Mouse (Mus musculus) gastrocnemius, postnatal 14 days (tissue): ENCODE data around the gene Anxa9. TPM values are rescaled to one million over a fixed set of nuclear protein-coding genes. Genes with fewer than 3 reads are reported as not detected.

ENCODE experiments used
- DNase-seq: peaks from one replicate; pipeline ENCODE4 v3.0.0; 2021; ENCODE audit warnings: mixed read lengths
- intact Hi-C: fragments of 180-260 bp; cut with DNase I; formaldehyde crosslinking; loops from one replicate; pipeline ENCODE4 v1.15.1; 2025; ENCODE audit warnings: low total_unique reads
- total RNA-seq, 2 experiments: library from RNA; stranded (reverse); gene quantifications; 2 replicates each; pipeline ENCODE4 v1.2.3; 2021

Anxa9 gene
- total RNA-seq, 2 experiments from 2014 or later: 0.18 to 0.27 TPM

- intact Hi-C loops: loop anchor here (10.0 kb wide), 1 partner anchor 121 kb away; the partner anchor contains the start of gene Tnfaip8l2
- no peak for DNase-seq
Observed at GRCm38 (mm10) chr3:95266052-95266451, 40.9 kb downstream of the Anxa9 start.

GRCm38 (mm10) chr3:95264724-95265123 lies 42.3 kb downstream of the Anxa9 start:
- no peak for DNase-seq
- intact Hi-C loops: loop anchor here (5.0 to 10.0 kb wide), 2 partner anchors 47 to 120 kb away; partner anchors contain the start of genes Gabpb2 and Tnfaip8l2

DNA sequence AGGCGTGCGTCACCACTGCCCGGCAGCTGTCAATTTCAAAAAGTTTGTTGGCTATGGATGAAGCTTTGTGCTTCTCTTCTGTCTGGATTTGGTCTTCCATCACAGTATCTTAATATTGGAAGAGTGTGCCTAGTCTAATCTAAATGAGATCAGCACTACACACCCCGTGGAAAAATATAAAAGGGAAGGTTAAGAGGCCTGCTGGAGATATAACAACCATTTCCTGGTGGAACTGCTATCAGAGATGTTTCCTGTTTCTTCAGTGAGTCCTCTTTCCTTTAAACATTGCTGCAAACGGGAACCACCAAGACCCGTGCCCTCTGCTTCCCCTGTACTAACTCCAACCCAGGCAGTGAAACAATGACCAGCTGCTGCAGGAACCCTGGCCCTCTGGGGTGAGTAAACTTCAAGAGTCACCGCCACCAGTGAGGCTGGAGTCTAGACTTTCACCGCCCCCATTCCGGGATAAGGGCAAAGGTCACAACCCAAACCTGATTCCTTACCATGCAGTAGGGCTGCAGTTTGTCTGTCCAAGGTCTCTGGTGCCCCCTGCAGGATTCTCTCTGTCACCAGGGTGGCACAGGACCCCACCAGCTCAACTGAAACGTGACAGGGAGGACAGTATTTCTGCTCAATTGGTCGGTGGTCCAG lies 43.8 kb downstream of the Anxa9 start:
- intact Hi-C loops: loop anchor here (5.0 to 10.0 kb wide), 2 partner anchors 46 to 118 kb away; partner anchors contain the start of genes Gabpb2 and Tnfaip8l2
- peak; percentile 76 for DNase-seq

DNA sequence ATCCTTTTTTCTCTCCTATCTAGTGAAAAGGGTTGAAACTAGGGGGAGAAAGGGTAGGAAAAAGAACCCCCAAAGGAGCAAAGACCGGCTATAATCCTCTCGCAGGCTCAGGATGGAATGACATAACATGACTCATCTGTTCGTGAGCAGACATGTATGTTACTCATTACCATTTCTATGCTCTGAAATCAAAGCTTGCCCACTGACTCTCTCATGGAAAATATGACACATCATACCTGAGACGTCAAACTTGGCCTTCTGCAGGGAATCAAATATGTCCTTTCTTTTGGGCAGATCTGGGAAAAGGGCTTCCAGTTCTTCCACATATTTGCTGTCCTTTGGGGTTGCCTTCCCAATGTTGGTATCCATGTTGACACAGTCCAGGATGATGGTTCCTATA lies 45.0 kb downstream of the Anxa9 start:
- no peak for DNase-seq
- intact Hi-C loops: loop anchor here (5.0 to 10.0 kb wide), 2 partner anchors 45 to 117 kb away; partner anchors contain the start of genes Gabpb2 and Tnfaip8l2

DNA sequence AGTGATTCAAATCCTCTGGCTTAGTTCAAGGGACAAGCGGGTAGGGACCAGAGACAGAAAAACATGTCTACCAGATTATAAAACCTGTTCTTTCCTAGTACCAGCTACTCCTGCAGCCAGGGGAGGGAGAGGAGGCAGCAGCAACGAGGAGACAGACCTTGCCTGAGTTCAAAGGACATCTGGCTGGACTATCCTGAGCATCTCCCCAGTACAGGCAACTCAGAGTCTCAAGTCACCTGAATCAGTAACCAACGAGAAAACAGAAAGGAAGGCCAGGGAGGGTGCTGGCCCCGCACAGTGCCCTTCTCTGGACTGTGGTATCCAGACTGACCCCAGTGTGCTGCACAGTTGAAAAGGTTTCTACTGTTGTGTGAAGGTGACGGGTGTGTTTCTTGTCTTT lies 50.0 kb downstream of the Anxa9 start:
- intact Hi-C loops: no loop called here
- DNase-seq: no peak

GRCm38 (mm10) chr3:95250783-95251424 lies 56.1 kb downstream of the Anxa9 start, which contains the start of gene Bnipl:
Gene Bnipl (minus strand): TSS chr3:95251193.
- intact Hi-C loops: no loop called here
- no peak for DNase-seq

- DNase-seq: no peak
- intact Hi-C loops: no loop called here
Observed at GRCm38 (mm10) chr3:95250361-95250760, 56.6 kb downstream of the Anxa9 start.

DNA sequence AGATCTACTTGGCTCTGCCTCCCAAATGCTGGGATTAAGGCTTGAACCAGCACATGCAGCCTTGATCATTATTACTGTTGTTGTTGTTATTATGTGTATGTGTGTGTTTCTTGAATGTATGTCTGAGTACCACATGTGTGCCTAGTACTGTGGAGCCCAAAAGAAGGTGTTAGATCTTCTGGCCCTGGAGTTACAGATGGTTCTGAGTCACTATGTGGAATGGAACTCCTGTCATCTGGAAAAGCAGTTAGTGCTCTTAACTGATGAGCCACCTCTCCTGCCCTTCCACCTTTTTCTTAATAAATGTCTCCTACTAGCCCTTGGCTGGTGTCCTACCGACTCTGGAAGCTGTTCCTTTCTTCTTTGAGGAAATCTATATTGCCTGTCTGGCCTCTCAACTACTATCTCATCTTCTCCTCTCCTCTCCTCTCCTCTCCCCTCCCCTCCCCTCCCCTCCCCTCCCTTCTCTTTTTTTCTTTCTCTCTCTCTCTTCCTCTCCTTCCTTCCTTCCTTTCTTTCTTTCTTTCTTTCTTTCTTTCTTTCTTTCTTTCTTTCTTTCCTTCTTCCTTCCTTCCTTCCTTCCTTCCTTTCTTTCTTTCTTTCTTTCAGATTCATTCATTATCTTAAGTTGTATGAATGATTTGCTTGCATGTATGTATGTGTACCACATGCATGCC lies 59.2 kb downstream of the Anxa9 start:
- DNase-seq: no peak
- intact Hi-C loops: no loop called here

DNA sequence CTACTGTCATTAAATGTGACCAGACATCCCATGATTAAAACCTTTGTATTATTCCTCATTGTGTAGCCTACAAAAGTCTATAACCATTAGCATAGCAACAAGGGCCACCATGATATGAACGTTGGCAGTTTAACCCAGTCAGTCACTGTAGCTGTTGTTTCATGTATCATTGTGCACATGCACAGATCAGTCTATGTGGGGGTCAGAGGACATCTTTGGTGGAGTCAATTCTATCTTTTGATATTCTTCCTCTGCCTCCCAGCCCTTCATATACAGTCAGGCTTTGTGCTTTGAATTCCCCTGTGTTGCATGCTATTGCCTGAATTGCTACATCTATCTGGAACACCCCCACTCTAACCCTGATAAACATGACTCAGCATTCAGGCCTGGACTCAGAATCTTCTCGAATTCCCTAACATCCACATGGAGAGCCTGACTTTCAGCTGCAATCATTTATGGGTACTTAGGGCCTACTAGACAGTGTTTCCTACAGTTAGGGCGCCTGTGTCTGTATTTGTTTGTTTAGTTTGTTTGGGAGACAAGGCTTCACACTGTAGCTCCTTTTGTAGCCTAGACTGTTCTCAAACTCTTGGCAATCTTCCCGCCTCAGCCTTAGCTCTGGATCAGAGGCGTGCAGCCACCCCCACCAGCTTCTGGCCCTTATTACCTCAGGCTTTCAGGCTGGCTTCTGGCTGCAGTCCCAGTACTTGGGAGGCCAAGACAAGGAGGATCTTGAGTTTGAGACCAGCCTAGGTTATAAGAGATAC lies 60.3 kb downstream of the Anxa9 start:
- intact Hi-C loops: no loop called here
- peak; percentile 37 for DNase-seq

Other genes starting within 250 kb of the Anxa9 start
- gene Pip5k1a, start 200.2 kb downstream of the Anxa9 start, total RNA-seq: 10 to 100 TPM; 17.4 to 18.9 TPM
- gene Vps72, start 196.2 kb downstream of the Anxa9 start, total RNA-seq: 10 to 100 TPM; 29.6 to 41.0 TPM
- 100 to 1,000 TPM; 511 to 517 TPM for gene Tmod4, start 182.7 kb downstream of the Anxa9 start, total RNA-seq
- 10 to 100 TPM; 31.8 to 40.5 TPM for gene Scnm1, start 173.2 kb downstream of the Anxa9 start, total RNA-seq
- 1 to 10 TPM; 7.4 to 8.4 TPM for gene Lysmd1, start 173.1 kb downstream of the Anxa9 start, total RNA-seq
- gene Tnfaip8l2, start 164.8 kb downstream of the Anxa9 start, total RNA-seq: under 1 TPM; 0.82 to 0.92 TPM
- 100 to 1,000 TPM in 1 of 2 experiments, 10 to 100 TPM in 1; 97.1 to 106 TPM for gene Sema6c, start 146.7 kb downstream of the Anxa9 start, total RNA-seq
- gene Gabpb2, start 89.3 kb downstream of the Anxa9 start, total RNA-seq: 1 to 10 TPM; 7.3 to 8.1 TPM
- gene Cdc42se1, start 78.4 kb downstream of the Anxa9 start, total RNA-seq: 10 to 100 TPM; 18.8 to 24.5 TPM
- 10 to 100 TPM; 41.2 to 43.5 TPM for gene Mllt11, start 75.0 kb downstream of the Anxa9 start, total RNA-seq
- gene Gm128, start 65.6 kb downstream of the Anxa9 start, total RNA-seq: under 1 TPM in 1 of 2 experiments, not detected in 1; 0.16 TPM
- gene Bnipl, start 56.0 kb downstream of the Anxa9 start, total RNA-seq: not detected
- gene Mindy1, start 25.8 kb downstream of the Anxa9 start, total RNA-seq: 10 to 100 TPM; 19.6 to 22.5 TPM
- gene Prune1, start 25.1 kb downstream of the Anxa9 start, total RNA-seq: 10 to 100 TPM; 35.3 to 35.6 TPM
- 10 to 100 TPM; 27.8 to 33.2 TPM for gene Cers2, start 7.6 kb upstream of the Anxa9 start, total RNA-seq
- 10 to 100 TPM; 10.4 to 12.8 TPM for gene Setdb1, start 50.0 kb upstream of the Anxa9 start, total RNA-seq
- not detected for gene 4930558C23Rik, start 95.7 kb upstream of the Anxa9 start, total RNA-seq
- gene Arnt, start 127.2 kb upstream of the Anxa9 start, total RNA-seq: 10 to 100 TPM; 38.8 to 39.3 TPM
- gene Ctsk, start 192.1 kb upstream of the Anxa9 start, total RNA-seq: 10 to 100 TPM; 19.3 to 21.5 TPM
- 1 to 10 TPM; 3.5 to 3.8 TPM for gene Ctss, start 219.6 kb upstream of the Anxa9 start, total RNA-seq